Mouse (Mus musculus) embryonic facial prominence, embryonic 14.5 days (tissue): ENCODE data around the gene Crlf2. TPM values are rescaled to one million over a fixed set of nuclear protein-coding genes. Genes with fewer than 3 reads are reported as not detected.
A peak's percentile ranks its signal among the peaks of the same experiment; 100 is the strongest.

ENCODE experiments used
- ATAC-seq: fragments of 200-750 bp; cut with Nextera tagmentation; 2 replicates; pipeline ENCODE4 v1.8.0; 2017; ENCODE audit warnings: low read depth, moderate number of reproducible peaks, moderate TSS enrichment
- DNase-seq: peaks from one replicate; pipeline ENCODE4 v3.0.0-alpha.2; 2015; ENCODE audit warnings: low spot score
- H3K27ac ChIP-seq: fragments of 300-500 bp; sonication (generic); replicated peaks from 2 replicates; pipeline ENCODE4 v1.5.1; 2014; ENCODE audit warnings: low read depth, mild to moderate bottlenecking, low read length, moderate library complexity
- H3K27me3 ChIP-seq: fragments of 300-500 bp; sonication (generic); replicated peaks from 2 replicates; pipeline ENCODE4 v1.6.1; 2014; ENCODE audit warnings: low read length; ENCODE audit not compliant: control insufficient read depth, insufficient read depth
- H3K36me3 ChIP-seq: fragments of 300-500 bp; sonication (generic); 2 replicates; pipeline ENCODE4 v1.6.1; 2014; ENCODE audit warnings: low read length, mixed read lengths; ENCODE audit not compliant: control insufficient read depth, insufficient read depth
- H3K4me1 ChIP-seq: fragments of 300-500 bp; sonication (generic); 2 replicates; pipeline ENCODE4 v1.6.1; 2014; ENCODE audit warnings: antibody characterized with exemption, low read length; ENCODE audit not compliant: control insufficient read depth, insufficient read depth
- H3K4me2 ChIP-seq: fragments of 300-500 bp; sonication (generic); 2 replicates; pipeline ENCODE4 v1.6.1; 2014; ENCODE audit warnings: low read depth, mild to moderate bottlenecking, low read length, moderate library complexity, mixed read lengths
- H3K4me3 ChIP-seq: fragments of 300-500 bp; sonication (generic); 2 replicates; pipeline ENCODE4 v1.5.1; 2014; ENCODE audit warnings: low read depth, mild to moderate bottlenecking, low read length
- H3K9ac ChIP-seq: fragments of 300-500 bp; sonication (generic); 2 replicates; pipeline ENCODE4 v1.6.1; 2014; ENCODE audit warnings: low read depth, mild to moderate bottlenecking, low read length, moderate library complexity, mixed read lengths
- H3K9me3 ChIP-seq: fragments of 300-500 bp; sonication (generic); 2 replicates; pipeline ENCODE4 v1.6.1; 2016; ENCODE audit warnings: low read length; ENCODE audit not compliant: control insufficient read depth
- WGBS: fragments of 180-500 bp; shearing (Covaris S2); extraction: QIAGEN DNeasy Blood & Tissue Kit; methylation state at CpG from one replicate; pipeline ENCODE4 v1.1.7; 2014; 5-methylcytosine and 5-hydroxymethylcytosine counted together
- polyA plus RNA-seq: library from polyadenylated mRNA; unstranded; fragments of >200 nt; fragmentation: Nextera tagmentation; extraction: Ambion mirVana; gene quantifications from 2 replicates; pipeline ENCODE4 v1.2.1, GENCODE M21; 2014

Crlf2 gene
- polyA plus RNA-seq, 1 experiment from 2014 or later, result 7.8 TPM

- Histone ChIP-seq H3K27me3 (no peaks in the 10 kb centered on the region), H3K27ac (no peak overlapping the region), H3K4me2 (no peak overlapping the region), H3K4me1 (no peaks in the 10 kb centered on the region), H3K9ac (no peak overlapping the region), H3K9me3 (peaks cover 67% of the 10 kb centered on the region), H3K4me3 (no peak overlapping the region), H3K36me3 (peaks cover 14% of the 10 kb centered on the region)
- DNase-seq (no peak), ATAC-seq (no peak)
- WGBS, result 89% methylated on average over 10 of the region's 13 CpGs
Observed at GRCm38 (mm10) chr5:109552116-109552515, 6.7 kb downstream of the Crlf2 start.

DNA sequence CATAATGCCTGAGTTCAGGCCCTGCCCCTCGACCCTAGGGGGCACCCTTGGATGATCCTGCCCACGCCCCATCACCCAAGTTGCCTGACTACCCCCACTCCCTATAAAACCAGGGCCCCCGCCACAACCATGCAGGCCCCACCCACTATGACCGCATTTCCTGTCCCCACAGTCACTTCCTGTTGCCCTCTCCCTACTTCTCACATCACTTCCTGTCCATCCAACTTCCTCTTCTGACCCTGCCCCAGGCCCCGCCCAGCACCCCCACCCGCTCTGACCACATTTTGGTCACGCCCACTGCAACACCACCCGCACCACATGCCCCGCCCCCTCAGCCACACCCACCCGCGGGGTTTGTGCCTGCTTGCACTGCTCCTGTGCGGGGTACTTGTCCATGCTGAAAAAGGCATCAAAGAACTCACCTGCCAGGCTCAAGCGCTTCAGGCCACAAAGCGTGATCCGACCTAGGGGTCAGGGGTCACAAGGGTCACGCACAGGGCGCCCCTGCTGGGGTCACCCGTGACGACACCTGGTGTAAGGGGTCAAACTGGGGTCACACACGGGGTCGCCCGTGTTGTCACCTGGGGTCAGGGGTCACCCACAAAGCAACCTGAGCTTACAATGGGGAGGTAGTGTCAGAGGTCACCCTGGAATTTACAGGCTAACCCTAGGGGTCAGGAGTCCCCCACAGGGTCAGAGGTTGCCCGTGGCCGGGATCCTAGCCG, 7.6 kb downstream of the Crlf2 start:
- ATAC-seq (no peak), DNase-seq (no peak)
- no peaks in the 10 kb centered on the region for H3K4me1 ChIP-seq
- no peak overlapping the region for H3K9ac ChIP-seq
- peaks cover 61% of the 10 kb centered on the region for H3K9me3 ChIP-seq
- peaks cover 12% of the 10 kb centered on the region for H3K36me3 ChIP-seq
- no peak overlapping the region for H3K4me3 ChIP-seq
- H3K4me2 ChIP-seq, result no peak overlapping the region
- 88% methylated on average over 24 of the region's 25 CpGs for WGBS
- H3K27ac ChIP-seq, result no peak overlapping the region
- no peaks in the 10 kb centered on the region for H3K27me3 ChIP-seq

DNA sequence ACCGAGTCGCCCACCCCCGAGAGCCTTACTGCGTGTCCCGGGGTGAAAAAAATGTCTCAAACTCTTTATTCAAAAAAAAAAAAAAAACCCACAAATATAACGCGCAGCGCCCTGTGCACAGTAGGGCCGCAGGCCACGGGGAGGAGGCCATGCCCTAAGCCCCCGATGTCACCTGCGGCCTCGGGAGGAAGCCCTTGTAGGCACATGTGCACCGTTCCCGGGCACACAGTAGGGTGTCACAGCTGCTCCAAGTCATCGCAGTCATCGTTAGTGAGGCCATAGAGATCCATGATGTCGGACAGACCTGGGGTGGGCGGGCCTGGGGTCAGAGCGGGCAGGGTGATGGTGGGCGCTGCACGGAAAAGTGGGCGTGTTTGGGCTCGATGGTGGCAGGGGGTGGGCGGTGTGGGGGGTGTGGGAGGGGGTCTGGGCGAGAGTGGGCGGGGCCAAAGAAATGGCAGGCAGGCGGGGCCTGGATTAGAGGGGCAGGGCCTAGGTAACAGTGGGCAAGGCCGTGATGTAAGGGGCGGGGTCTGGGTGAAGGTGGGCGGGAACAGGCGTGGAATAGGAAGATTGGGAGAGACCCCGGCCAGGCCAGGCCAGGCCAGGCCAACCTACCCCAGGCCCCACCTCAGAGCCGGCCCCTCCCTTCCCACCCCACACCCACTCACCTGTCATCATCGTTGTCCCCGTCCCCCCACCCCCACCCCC, 8.4 kb downstream of the Crlf2 start:
- no peaks in the 10 kb centered on the region for H3K4me1 ChIP-seq
- ATAC-seq (no peak), DNase-seq (no peak)
- no peak overlapping the region for H3K4me2 ChIP-seq
- H3K36me3 ChIP-seq, result peaks cover 5% of the 10 kb centered on the region; the same call in 1 of the 2 replicates
- no peaks in the 10 kb centered on the region for H3K27me3 ChIP-seq
- peaks cover 53% of the 10 kb centered on the region for H3K9me3 ChIP-seq
- H3K27ac ChIP-seq, result no peak overlapping the region
- 86% methylated on average over 29 of the region's 36 CpGs for WGBS
- no peak overlapping the region for H3K4me3 ChIP-seq
- no peak overlapping the region for H3K9ac ChIP-seq

DNA sequence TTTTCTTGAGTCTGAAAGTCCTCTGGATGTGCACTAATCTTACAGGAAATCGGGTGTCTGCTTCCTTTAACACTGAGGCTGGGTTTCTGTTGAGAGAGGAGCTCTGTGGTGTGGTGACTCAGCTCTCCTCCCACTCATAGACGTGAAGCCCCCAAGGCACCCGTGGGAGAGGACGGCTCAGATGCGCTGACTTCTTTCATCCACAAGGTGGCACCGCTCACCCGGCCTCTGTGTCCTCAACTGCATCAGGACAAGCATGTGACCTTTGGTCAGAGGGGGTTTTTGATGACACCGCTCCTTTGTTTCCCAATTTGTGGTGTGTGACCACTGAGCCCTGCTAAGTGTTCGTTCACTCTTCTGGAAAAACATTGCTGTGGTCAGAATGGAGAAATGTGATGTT, 10.1 kb downstream of the Crlf2 start:
- DNase-seq, result no peak
- no peaks in the 10 kb centered on the region for H3K36me3 ChIP-seq
- ATAC-seq, result no peak
- no peak overlapping the region for H3K4me2 ChIP-seq
- H3K4me1 ChIP-seq, result no peaks in the 10 kb centered on the region
- WGBS, result 72% methylated on average over 9 of the region's 9 CpGs
- H3K27me3 ChIP-seq, result no peaks in the 10 kb centered on the region
- no peak overlapping the region for H3K27ac ChIP-seq
- no peak overlapping the region for H3K9ac ChIP-seq
- peaks cover 37% of the 10 kb centered on the region for H3K9me3 ChIP-seq
- no peak overlapping the region for H3K4me3 ChIP-seq

- H3K36me3 ChIP-seq, result no peaks in the 10 kb centered on the region
- no peak overlapping the region for H3K4me3 ChIP-seq
- no peak overlapping the region for H3K4me2 ChIP-seq
- no peaks in the 10 kb centered on the region for H3K27me3 ChIP-seq
- peaks cover 21% of the 10 kb centered on the region for H3K9me3 ChIP-seq
- DNase-seq (no peak), ATAC-seq (no peak)
- H3K9ac ChIP-seq, result no peak overlapping the region
- H3K4me1 ChIP-seq, result no peaks in the 10 kb centered on the region
- 73% methylated on average over 2 of the region's 2 CpGs for WGBS
- no peak overlapping the region for H3K27ac ChIP-seq
Observed at GRCm38 (mm10) chr5:109547112-109547511, 11.7 kb downstream of the Crlf2 start.

DNA sequence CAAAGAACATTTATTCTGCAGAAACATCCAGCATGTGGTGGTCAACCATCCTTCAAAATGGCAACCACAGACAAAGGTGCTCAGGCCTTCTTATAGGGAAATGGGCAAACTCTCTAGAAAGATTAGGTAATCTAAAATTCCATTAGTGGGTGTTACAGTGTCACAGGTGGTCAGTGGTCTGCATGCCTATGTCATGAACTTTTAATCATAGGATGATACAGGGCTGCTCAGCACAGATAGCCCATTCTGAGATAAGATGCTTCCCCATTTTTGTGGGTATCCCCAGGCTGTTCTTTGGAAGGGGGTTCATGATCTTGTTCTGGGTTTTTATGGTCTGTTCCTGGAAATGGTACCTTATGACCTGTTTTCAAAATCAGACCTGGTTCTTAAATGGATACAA, 49.1 kb downstream of the Crlf2 start:
- no peak for ATAC-seq
- H3K9ac ChIP-seq, result no peak overlapping the region
- H3K27ac ChIP-seq, result no peak overlapping the region
- no peak overlapping the region for H3K4me2 ChIP-seq
- H3K9me3 ChIP-seq, result 0 out of 2 replicates have a peak, but pooled peaks cover 3% of the 10 kb centered on the region
- H3K36me3 ChIP-seq, result no peaks in the 10 kb centered on the region
- no peaks in the 10 kb centered on the region for H3K27me3 ChIP-seq
- no peaks in the 10 kb centered on the region for H3K4me1 ChIP-seq
- DNase-seq, result no peak
- H3K4me3 ChIP-seq, result no peak overlapping the region

- H3K36me3 ChIP-seq, result no peaks in the 10 kb centered on the region
- 4% methylated on average over 1 of the region's 1 CpGs for WGBS
- no peaks in the 10 kb centered on the region for H3K4me1 ChIP-seq
Observed at GRCm38 (mm10) chr5:109506729-109507128, 52.1 kb downstream of the Crlf2 start.

More at GRCm38 (mm10) chr5:109506729-109507128, 52.1 kb downstream of the Crlf2 start:
- no peak overlapping the region for H3K4me3 ChIP-seq
- no peak overlapping the region for H3K4me2 ChIP-seq
- H3K27ac ChIP-seq, result no peak overlapping the region
- H3K27me3 ChIP-seq, result no peaks in the 10 kb centered on the region
- H3K9me3 ChIP-seq, result 0 out of 2 replicates have a peak, but pooled peaks cover 3% of the 10 kb centered on the region
- no peak overlapping the region for H3K9ac ChIP-seq
- peak; percentile 2 for DNase-seq
- ATAC-seq, result no peak
